Mouse (Mus musculus) midbrain, postnatal 0 days (tissue): ENCODE measurements at regions not wholly inside any gene's neighbourhood (a gene's known extent, or its start where the extent isn't known, plus 50 kb on each side); places are given as distances from the start of the nearest gene placed in this dataset.

ENCODE experiments used
- ATAC-seq: fragments of 200-750 bp; cut with Nextera tagmentation; 2 replicates; pipeline ENCODE4 v1.8.0; 2017; ENCODE audit warnings: moderate number of reproducible peaks, mild to moderate bottlenecking, moderate TSS enrichment, moderate library complexity; ENCODE audit not compliant: low FRiP score
- DNase-seq: peaks from one replicate; pipeline ENCODE4 v3.0.0-alpha.2; 2015; ENCODE audit warnings: low spot score
- H3K27ac ChIP-seq: fragments of 300-500 bp; sonication (generic); 2 replicates; pipeline ENCODE4 v1.5.1; 2014; ENCODE audit warnings: low read depth, mild to moderate bottlenecking, low read length, mixed read lengths
- H3K27me3 ChIP-seq: fragments of 300-500 bp; sonication (generic); 2 replicates; pipeline ENCODE4 v1.6.1; 2014; ENCODE audit warnings: low read length, control low read depth, mixed read lengths; ENCODE audit not compliant: insufficient read depth
- H3K36me3 ChIP-seq: fragments of 300-500 bp; sonication (generic); 2 replicates; pipeline ENCODE4 v1.6.1; 2014; ENCODE audit warnings: low read length, control low read depth, mixed read lengths; ENCODE audit not compliant: insufficient read depth
- H3K4me1 ChIP-seq: fragments of 300-500 bp; sonication (generic); 2 replicates; pipeline ENCODE4 v1.6.1; 2014; ENCODE audit warnings: mild to moderate bottlenecking, control low read depth, antibody characterized with exemption, low read length, mixed read lengths; ENCODE audit not compliant: insufficient read depth
- H3K4me2 ChIP-seq: fragments of 300-500 bp; sonication (generic); 2 replicates; pipeline ENCODE4 v1.6.1; 2014; ENCODE audit warnings: low read depth, mild to moderate bottlenecking, low read length, mixed read lengths; ENCODE audit not compliant: poor library complexity, severe bottlenecking
- H3K4me3 ChIP-seq: fragments of 300-500 bp; sonication (generic); 2 replicates; pipeline ENCODE4 v1.5.1; 2014; ENCODE audit warnings: low read depth, mild to moderate bottlenecking, low read length, moderate library complexity
- H3K9ac ChIP-seq: fragments of 300-500 bp; sonication (generic); replicated peaks from 2 replicates; pipeline ENCODE4 v1.6.1; 2014; ENCODE audit warnings: mild to moderate bottlenecking, low read length, moderate library complexity, mixed read lengths; ENCODE audit not compliant: poor library complexity, severe bottlenecking
- H3K9me3 ChIP-seq: fragments of 300-500 bp; sonication (generic); 2 replicates; pipeline ENCODE4 v1.6.1; 2016; ENCODE audit warnings: low read length, control low read depth
- CTCF ChIP-seq: IDR thresholded peaks from 2 replicates; pipeline ENCODE4 v1.5.1; 2016; ENCODE audit warnings: antibody characterized with exemption, mild to moderate bottlenecking
- WGBS: fragments of 180-500 bp; shearing (Covaris S2); extraction: QIAGEN DNeasy Blood & Tissue Kit; methylation state at CpG from one replicate; pipeline ENCODE4 v1.1.7; 2014; 5-methylcytosine and 5-hydroxymethylcytosine counted together

- Histone ChIP-seq H3K36me3 (no peaks in the 10 kb centered on the region), H3K9ac (no peak overlapping the region), H3K4me2 (no peak overlapping the region), H3K27me3 (no peaks in the 10 kb centered on the region), H3K27ac (no peak overlapping the region), H3K9me3 (no peaks in the 10 kb centered on the region), H3K4me1 (0 out of 2 replicates have a peak, but pooled peaks cover 2% of the 10 kb centered on the region), H3K4me3 (no peak overlapping the region)
- ATAC-seq (no peak), DNase-seq (no peak)
- WGBS, result 64% methylated on average over 2 of the region's 2 CpGs
- TF ChIP-seq CTCF, result no peak
Measured at GRCm38 (mm10) chr8:35877581-35877980, 112.0 kb downstream of the Gm19410 start.

GRCm38 (mm10) chr8:35881810-35882209 is 116.2 kb downstream of the Gm19410 start:
- Histone ChIP-seq H3K36me3 (no peaks in the 10 kb centered on the region), H3K9ac (no peak overlapping the region), H3K27ac (no peak overlapping the region), H3K9me3 (no peaks in the 10 kb centered on the region), H3K4me3 (no peak overlapping the region), H3K27me3 (no peaks in the 10 kb centered on the region), H3K4me1 (0 out of 2 replicates have a peak, but pooled peaks cover 2% of the 10 kb centered on the region), H3K4me2 (no peak overlapping the region)
- WGBS, result 70% methylated on average over 5 of the region's 5 CpGs
- no peak for DNase-seq
- ATAC-seq, result no peak
- no peak for TF ChIP-seq CTCF

- H3K4me2 ChIP-seq, result peak overlapping the region; percentile 32
Measured at GRCm38 (mm10) chr8:35882638-35883455, 117.3 kb downstream of the Gm19410 start.

GRCm38 (mm10) chr8:35883456-35883780 is 117.8 kb downstream of the Gm19410 start:
- TF ChIP-seq CTCF, result 0 out of 2 replicates have a peak, but pooled peaks have one; percentile 1
- Histone ChIP-seq H3K4me2 (no peak overlapping the region), H3K4me1 (no peaks in the 10 kb centered on the region), H3K4me3 (no peak overlapping the region), H3K27me3 (no peaks in the 10 kb centered on the region), H3K36me3 (no peaks in the 10 kb centered on the region), H3K27ac (no peak overlapping the region), H3K9ac (no peak overlapping the region), H3K9me3 (no peaks in the 10 kb centered on the region)
- ATAC-seq (no peak), DNase-seq (no peak)
- WGBS, result 31% methylated on average over 1 of the region's 1 CpGs

More at GRCm38 (mm10) chr8:35882638-35883455, 117.3 kb downstream of the Gm19410 start:
- ATAC-seq (peak; percentile 65; the same call in 1 of the 2 replicates), DNase-seq (peak; percentile 89)
- Histone ChIP-seq H3K9me3 (no peaks in the 10 kb centered on the region), H3K27ac (peak overlapping the region; percentile 59; the same call in 1 of the 2 replicates), H3K4me1 (0 out of 2 replicates have a peak, but pooled peaks cover under 1% of the 10 kb centered on the region), H3K36me3 (no peaks in the 10 kb centered on the region), H3K27me3 (no peaks in the 10 kb centered on the region), H3K9ac (no peak overlapping the region), H3K4me3 (no peak overlapping the region)
- no peak for TF ChIP-seq CTCF
- WGBS, result 10% methylated on average over 12 of the region's 12 CpGs

- no peaks in the 10 kb centered on the region for H3K9me3 ChIP-seq
- no peaks in the 10 kb centered on the region for H3K27me3 ChIP-seq
- no peak overlapping the region for H3K9ac ChIP-seq
- DNase-seq, result peak; percentile 22
- 0 out of 2 replicates have a peak overlapping the region, but pooled peaks have one; percentile 6 for H3K27ac ChIP-seq
- ATAC-seq, result no peak
- no peaks in the 10 kb centered on the region for H3K36me3 ChIP-seq
- H3K4me3 ChIP-seq, result no peak overlapping the region
- no peak for TF ChIP-seq CTCF
- H3K4me2 ChIP-seq, result no peak overlapping the region
- 68% methylated on average over 6 of the region's 6 CpGs for WGBS
- H3K4me1 ChIP-seq, result no peaks in the 10 kb centered on the region
Measured at GRCm38 (mm10) chr8:35884545-35884944, 119.0 kb downstream of the Gm19410 start.

GRCm38 (mm10) chr8:35890083-35890482 is 124.5 kb downstream of the Gm19410 start:
- no peaks in the 10 kb centered on the region for H3K4me1 ChIP-seq
- H3K36me3 ChIP-seq, result no peaks in the 10 kb centered on the region
- H3K4me2 ChIP-seq, result no peak overlapping the region
- DNase-seq (no peak), ATAC-seq (no peak)
- WGBS, result 85% methylated on average over 4 of the region's 4 CpGs
- TF ChIP-seq CTCF, result no peak
- no peak overlapping the region for H3K27ac ChIP-seq
- no peaks in the 10 kb centered on the region for H3K27me3 ChIP-seq
- no peaks in the 10 kb centered on the region for H3K9me3 ChIP-seq
- H3K4me3 ChIP-seq, result no peak overlapping the region
- H3K9ac ChIP-seq, result no peak overlapping the region
